In genomic region chr4:117609371-117610039, GRCm38 (mm10) we compare ENCODE assay signal across 13 mouse cellular contexts. TPM values are rescaled to one million over a fixed set of nuclear protein-coding genes. Genes with fewer than 3 reads are reported as not detected.
DNase-seq lines count a peak whose midpoint lies in the region; ATAC-seq and TF ChIP-seq lines count a peak whose summit lies in the region.
"Had no signal": no experiment of that assay in that cellular context is flagged by ENCODE, and none has a peak within 500 bp of the region (broad histone marks: within the 10 kb centered on the region; RNA-seq: fewer than 3 reads in every experiment).

No protein-coding gene starts in this region.

- peaks cover 34% of the 10 kb centered on the region for H3K36me3 ChIP-seq in heart, embryonic 10.5 days
- peaks cover 55% of the 10 kb centered on the region for H3K36me3 ChIP-seq in limb, embryonic 14.5 days (ENCODE audit: control insufficient read depth, insufficient read depth, low read length)

- no peak for TF ChIP-seq POLR2A in limb, embryonic 14.5 days (IDR thresholded peaks at IDR 0.05; ENCODE audit: borderline replicate concordance, extremely low read depth, insufficient read depth, insufficient read length)

- peaks cover 68% of the 10 kb centered on the region for H3K4me1 ChIP-seq in heart, embryonic 10.5 days
- H3K4me1 ChIP-seq in limb, embryonic 14.5 days (ENCODE audit: control insufficient read depth, insufficient read depth, low read length) = peaks cover 37% of the 10 kb centered on the region

- WGBS in heart, embryonic 10.5 days = 15% methylated on average over 7 of the region's 7 CpGs
- 32% methylated on average over 7 of the region's 7 CpGs for WGBS in limb, embryonic 14.5 days

- peak; percentile 84 for DNase-seq in heart, embryonic 10.5 days (ENCODE audit: low spot score)
- DNase-seq in heart, postnatal 14 days = no peak
- peak; percentile 13 to 43 for DNase-seq in left cerebral cortex, postnatal 10 days (ENCODE audit: extremely low spot score in 1 of 2, low spot score in 2 of 2)
- no peak for DNase-seq in left cerebral cortex, adult 11 months (ENCODE audit: low spot score)
- peak; percentile 45 for DNase-seq in embryo, embryonic 10.5 days (ENCODE audit: low spot score)
- peak; percentile 42 for DNase-seq in limb, embryonic 14.5 days (ENCODE audit: low spot score)
- DNase-seq in urinary bladder, postnatal 4 days (ENCODE audit: low spot score in 2 of 2) = no peak
- no peak for DNase-seq in adipocyte (ENCODE audit: low spot score)
- DNase-seq: adrenal gland, postnatal 36 days; cerebellum, adult 2 months; gastrocnemius, postnatal 36 days; kidney, adult 2 months; lung, postnatal 10 days had no signal

- peak overlapping the region; percentile 24 for H3K4me3 ChIP-seq in heart, embryonic 10.5 days
- H3K4me3 ChIP-seq in limb, embryonic 14.5 days (replicated peaks; ENCODE audit: low read length) = no peak overlapping the region

- no peaks in the 10 kb centered on the region for H3K27me3 ChIP-seq in heart, embryonic 10.5 days (ENCODE audit: insufficient read depth, poor library complexity, severe bottlenecking)
- no peaks in the 10 kb centered on the region for H3K27me3 ChIP-seq in limb, embryonic 14.5 days (ENCODE audit: control insufficient read depth, insufficient read depth, low read length)

- no peaks in the 10 kb centered on the region for H3K9me3 ChIP-seq in heart, embryonic 10.5 days
- H3K9me3 ChIP-seq in limb, embryonic 14.5 days (ENCODE audit: control insufficient read depth, low read length) = no peaks in the 10 kb centered on the region

- peak overlapping the region; percentile 75 for H3K27ac ChIP-seq in heart, embryonic 10.5 days
- no peak overlapping the region; the same call in 1 of the 2 replicates for H3K27ac ChIP-seq in limb, embryonic 14.5 days (replicated peaks; ENCODE audit: low read depth, low read length)

- intact Hi-C loops in heart, postnatal 14 days (cut with DNase I) = no loop called here
- intact Hi-C loops in left cerebral cortex, postnatal 10 days (cut with DNase I) = no loop called here

- peak; percentile 77 for ATAC-seq in limb, embryonic 14.5 days (ENCODE audit: low FRiP score, low read depth)

- H3K4me2 ChIP-seq in limb, embryonic 14.5 days (replicated peaks; ENCODE audit: low read depth, low read length, severe bottlenecking) = no peak overlapping the region

- H3K9ac ChIP-seq in limb, embryonic 14.5 days (ENCODE audit: low read depth, low read length, severe bottlenecking) = no peak overlapping the region

RNA-seq across cellular contexts. Expression of gene Eri3, which starts 59.3 kb away (rescaled TPM):
- polyA plus RNA-seq in heart, embryonic 10.5 days (2016; fragmentation: Nextera tagmentation; extraction: Ambion mirVana) = 108 and 118 TPM in 2 replicates
- total RNA-seq in heart, postnatal 14 days (2021) = 10 to 100 TPM; 75.4 to 82.6 TPM
- total RNA-seq in left cerebral cortex, postnatal 10 days (2021) = 100 to 1,000 TPM; 251 to 264 TPM
- 155 and 194 TPM in 2 replicates for polyA plus RNA-seq in limb, embryonic 14.5 days (2012; rRNA removed)
- polyA plus RNA-seq in limb, embryonic 14.5 days (2014; fragmentation: Nextera tagmentation; extraction: Ambion mirVana) = 190 and 191 TPM in 2 replicates

Comparison
In these comparisons a context has a peak if more than half of its experiments do, and no peak if none do; other contexts are left out.
1. DNase-seq: peak in heart, embryonic 10.5 days (single experiment), left cerebral cortex, postnatal 10 days (2 of 2), embryo, embryonic 10.5 days (single experiment) and limb, embryonic 14.5 days (single experiment); none in heart, postnatal 14 days (0 of 2), left cerebral cortex, adult 11 months (single experiment), urinary bladder, postnatal 4 days (0 of 2) and adipocyte (single experiment).